31 mouse cellular contexts compared by ENCODE assay signal in the genomic region with DNA sequence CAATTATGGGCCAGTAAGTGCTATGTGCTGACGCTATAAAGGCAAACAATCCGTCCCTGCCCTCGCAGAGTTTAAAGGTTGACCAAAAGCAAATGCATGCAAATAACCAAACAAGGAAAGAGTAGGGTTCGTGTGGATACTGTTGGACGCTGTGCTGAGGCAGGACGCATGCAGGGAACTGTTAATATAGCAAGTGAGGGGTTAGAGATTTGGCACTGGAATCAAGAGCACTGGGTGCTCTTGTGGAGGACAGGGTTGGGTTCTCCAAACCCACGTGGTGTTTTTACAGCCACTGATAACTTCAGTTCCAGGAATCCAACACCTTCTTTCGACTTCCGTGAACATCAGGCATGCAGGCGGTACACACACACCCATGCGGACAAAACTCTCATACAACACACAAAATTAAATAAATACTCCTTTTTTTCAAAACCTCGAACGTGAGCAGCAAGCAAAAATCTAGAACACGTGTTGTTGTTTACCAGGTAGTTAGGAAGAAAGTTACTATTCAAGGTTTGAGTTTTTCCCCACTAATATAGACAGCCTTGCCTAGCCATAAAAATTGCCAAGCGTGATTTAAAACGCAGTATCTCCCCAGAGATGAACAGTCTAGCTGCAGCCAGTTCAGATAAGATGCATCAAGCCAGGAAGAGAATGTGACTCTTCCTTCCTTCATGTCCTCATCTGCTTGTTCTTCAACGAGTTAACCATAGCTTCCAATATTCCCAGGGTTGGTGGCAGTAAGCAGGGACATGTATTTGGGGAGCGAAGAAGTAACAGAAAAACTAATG. TPM values are rescaled to one million over a fixed set of nuclear protein-coding genes. Genes with fewer than 3 reads are reported as not detected.
A peak's percentile ranks its signal among the peaks of the same experiment; 100 is the strongest.
DNase-seq lines count a peak whose midpoint lies in the region; ATAC-seq and TF ChIP-seq lines count a peak whose summit lies in the region.
"Had no signal": no experiment of that assay in that cellular context is flagged by ENCODE, and none has a peak within 500 bp of the region (broad histone marks: within the 10 kb centered on the region; RNA-seq: fewer than 3 reads in every experiment).

No protein-coding gene starts in this region.

- no peak overlapping the region for H3K9ac ChIP-seq in forebrain, postnatal 0 days
- no peak overlapping the region for H3K9ac ChIP-seq in intestine, embryonic 15.5 days
- no peak overlapping the region for H3K9ac ChIP-seq in liver, embryonic 15.5 days
- H3K9ac ChIP-seq: heart, embryonic 13.5 days; lung, embryonic 15.5 days; midbrain, embryonic 12.5 days; neural tube, embryonic 12.5 days had no signal

- H3K9me3 ChIP-seq in forebrain, embryonic 10.5 days, result no peaks in the 10 kb centered on the region
- no peaks in the 10 kb centered on the region for H3K9me3 ChIP-seq in forebrain, postnatal 0 days (ENCODE audit: low read length)
- H3K9me3 ChIP-seq in intestine, embryonic 15.5 days, result no peaks in the 10 kb centered on the region
- no peaks in the 10 kb centered on the region for H3K9me3 ChIP-seq in liver, embryonic 15.5 days (replicated peaks)
- H3K9me3 ChIP-seq: heart, embryonic 13.5 days; lung, embryonic 15.5 days; megakaryocyte, embryonic 14.5 days; midbrain, embryonic 12.5 days; neural tube, embryonic 12.5 days had no signal

- no peak for ATAC-seq in forebrain, postnatal 0 days
- ATAC-seq in intestine, embryonic 15.5 days, result peak; percentile 91
- 0 out of 2 replicates have a peak, but pooled peaks have one; percentile 34 for ATAC-seq in liver, embryonic 15.5 days (ENCODE audit: insufficient read depth)
- ATAC-seq: forebrain, embryonic 14.5 days; hindbrain, embryonic 16.5 days had no signal

- 90% methylated on average over 18 of the region's 18 CpGs for WGBS in forebrain, embryonic 10.5 days
- WGBS in forebrain, postnatal 0 days, result 91% methylated on average over 18 of the region's 18 CpGs
- WGBS in intestine, embryonic 15.5 days, result 55% methylated on average over 18 of the region's 18 CpGs
- whole genome bisulfite sequencing in liver, embryonic 15.5 days (ENCODE audit: insufficient replicate concordance), result 48% methylated on average over 18 of the region's 18 CpGs

- no peak for TF ChIP-seq CTCF in forebrain, postnatal 0 days (IDR thresholded peaks at IDR 0.05; ENCODE audit: low read depth)

- H3K27me3 ChIP-seq in forebrain, embryonic 10.5 days (ENCODE audit: poor library complexity, severe bottlenecking), result peaks cover 48% of the 10 kb centered on the region
- no peaks in the 10 kb centered on the region for H3K27me3 ChIP-seq in forebrain, postnatal 0 days (ENCODE audit: insufficient read depth, low read length)
- H3K27me3 ChIP-seq in intestine, embryonic 15.5 days (replicated peaks), result no peaks in the 10 kb centered on the region
- no peaks in the 10 kb centered on the region for H3K27me3 ChIP-seq in liver, embryonic 15.5 days
- H3K27me3 ChIP-seq: CH12.LX; heart, embryonic 13.5 days; lung, embryonic 15.5 days; megakaryocyte, embryonic 14.5 days; midbrain, embryonic 12.5 days had no signal

- H3K27ac ChIP-seq in forebrain, embryonic 10.5 days, result 0 out of 2 replicates have a peak overlapping the region, but pooled peaks have one; percentile 30
- no peak overlapping the region for H3K27ac ChIP-seq in forebrain, postnatal 0 days (ENCODE audit: low read depth, low read length)
- H3K27ac ChIP-seq in intestine, embryonic 15.5 days, result peak overlapping the region; percentile 61
- no peak overlapping the region for H3K27ac ChIP-seq in liver, embryonic 15.5 days (replicated peaks)
- H3K27ac ChIP-seq: gastrocnemius, adult 2 months; heart, embryonic 13.5 days; layer of hippocampus, adult 2 months; lung, embryonic 15.5 days; midbrain, embryonic 12.5 days; neural tube, embryonic 12.5 days had no signal

- H3K36me3 ChIP-seq in forebrain, embryonic 10.5 days (replicated peaks), result no peaks in the 10 kb centered on the region
- no peaks in the 10 kb centered on the region for H3K36me3 ChIP-seq in forebrain, postnatal 0 days (ENCODE audit: insufficient read depth)
- H3K36me3 ChIP-seq in intestine, embryonic 15.5 days, result no peaks in the 10 kb centered on the region
- H3K36me3 ChIP-seq in liver, embryonic 15.5 days (replicated peaks), result no peaks in the 10 kb centered on the region
- H3K36me3 ChIP-seq: heart, embryonic 13.5 days; lung, embryonic 15.5 days; midbrain, embryonic 12.5 days; neural tube, embryonic 12.5 days had no signal

- no peak for DNase-seq in forebrain, embryonic 10.5 days (ENCODE audit: extremely low spot score, low spot score)
- DNase-seq in forebrain, postnatal 0 days, result no peak
- peak; percentile 32 for DNase-seq in yolk sac, embryonic 10.5 days (ENCODE audit: low spot score)
- no peak for DNase-seq in cerebellum, adult 8-10 months
- no peak for DNase-seq in frontal cortex, postnatal 14 days (ENCODE audit: low spot score in 2 of 2)
- DNase-seq: adrenal gland, postnatal 10 days; cerebellum, adult 9-10 months; cerebellum, postnatal 36 days; gastrocnemius, adult 2 months; gastrocnemius, postnatal 36 days; heart, postnatal 14 days; kidney, adult 11 months; kidney, postnatal 14 days; left cerebral cortex, postnatal 4 days; right cerebral cortex, postnatal 4 days had no signal

- no peak overlapping the region for H3K4me2 ChIP-seq in forebrain, postnatal 0 days (ENCODE audit: low read depth)
- peak overlapping the region; percentile 35 for H3K4me2 ChIP-seq in intestine, embryonic 15.5 days (replicated peaks)
- H3K4me2 ChIP-seq in liver, embryonic 15.5 days, result no peak overlapping the region
- H3K4me2 ChIP-seq: heart, embryonic 13.5 days; lung, embryonic 15.5 days; midbrain, embryonic 12.5 days; neural tube, embryonic 12.5 days had no signal

- H3K4me1 ChIP-seq in forebrain, embryonic 10.5 days, result peaks cover 40% of the 10 kb centered on the region
- 0 out of 2 replicates have a peak, but pooled peaks cover 3% of the 10 kb centered on the region for H3K4me1 ChIP-seq in forebrain, postnatal 0 days (ENCODE audit: insufficient read depth)
- no peaks in the 10 kb centered on the region for H3K4me1 ChIP-seq in intestine, embryonic 15.5 days (replicated peaks)
- H3K4me1 ChIP-seq in liver, embryonic 15.5 days (replicated peaks), result no peaks in the 10 kb centered on the region; the same call in 1 of the 2 replicates
- H3K4me1 ChIP-seq: lung, embryonic 15.5 days had no signal

- H3K4me3 ChIP-seq in forebrain, embryonic 10.5 days, result no peak overlapping the region
- no peak overlapping the region for H3K4me3 ChIP-seq in forebrain, postnatal 0 days (ENCODE audit: low read depth, low read length)
- H3K4me3 ChIP-seq in intestine, embryonic 15.5 days (replicated peaks), result no peak overlapping the region
- no peak overlapping the region for H3K4me3 ChIP-seq in liver, embryonic 15.5 days (replicated peaks)
- H3K4me3 ChIP-seq: gastrocnemius, adult 2 months; heart, embryonic 13.5 days; layer of hippocampus, adult 2 months; lung, embryonic 15.5 days; megakaryocyte, embryonic 14.5 days; midbrain, embryonic 12.5 days; myocyte; neural tube, embryonic 12.5 days had no signal

RNA-seq across cellular contexts. Expression of gene Gas2l3, which starts 40.2 kb away (rescaled TPM):
- 14.7 and 15.4 TPM in 2 replicates for polyA plus RNA-seq in forebrain, embryonic 10.5 days (2016; fragmentation: Nextera tagmentation; extraction: Ambion mirVana)
- total RNA-seq in forebrain, postnatal 0 days (2014; rRNA removed), result 3.8 and 6.2 TPM in 2 replicates
- polyA plus RNA-seq in forebrain, postnatal 0 days (2015; fragmentation: Nextera tagmentation; extraction: Ambion mirVana), result 2.2 and 3.0 TPM in 2 replicates
- 14.8 and 18.6 TPM in 2 replicates for polyA plus RNA-seq in intestine, embryonic 15.5 days (2015; fragmentation: Nextera tagmentation; extraction: Ambion mirVana)
- polyA plus RNA-seq in liver, embryonic 15.5 days (2015; fragmentation: Nextera tagmentation; extraction: Ambion mirVana), result 5.2 TPM in 2 replicates

RNA-seq across cellular contexts. Expression of gene Nr1h4, which starts 49.4 kb away (rescaled TPM):
- not detected in 2 replicates for polyA plus RNA-seq in forebrain, embryonic 10.5 days (2016; fragmentation: Nextera tagmentation; extraction: Ambion mirVana)
- total RNA-seq in forebrain, postnatal 0 days (2014; rRNA removed), result 0.08 TPM in 1 of 2 replicates, not detected in the other
- 0.11 TPM in 1 of 2 replicates, not detected in the other for polyA plus RNA-seq in forebrain, postnatal 0 days (2015; fragmentation: Nextera tagmentation; extraction: Ambion mirVana)
- polyA plus RNA-seq in intestine, embryonic 15.5 days (2015; fragmentation: Nextera tagmentation; extraction: Ambion mirVana), result 55.1 and 57.9 TPM in 2 replicates
- 5.4 and 6.2 TPM in 2 replicates for polyA plus RNA-seq in liver, embryonic 15.5 days (2015; fragmentation: Nextera tagmentation; extraction: Ambion mirVana)
- total RNA-seq: CH12.LX; ES-E14; gastrocnemius, postnatal 36 days; midbrain, postnatal 0 days had no signal
- polyA plus RNA-seq: embryonic facial prominence, embryonic 11.5 days; hindbrain, embryonic 11.5 days; midbrain, embryonic 12.5 days; midbrain, postnatal 0 days; myocyte; neural tube, embryonic 12.5 days had no signal

Comparison
In these comparisons a context has a peak if more than half of its experiments do, and no peak if none do; other contexts are left out.
1. H3K27ac ChIP-seq: peak in forebrain, embryonic 10.5 days (single experiment) and intestine, embryonic 15.5 days (single experiment); none in forebrain, postnatal 0 days (single experiment) and liver, embryonic 15.5 days (single experiment).